Mouse (Mus musculus) heart, embryonic 15.5 days (tissue): ENCODE results near the gene Adprm. TPM values are rescaled to one million over a fixed set of nuclear protein-coding genes. Genes with fewer than 3 reads are reported as not detected.
"Not testable (repeated sequence)": the region's sequence is repeated elsewhere in the genome, so short reads cannot be mapped to it uniquely, and the experiment has no call there.

Experiments
- ATAC-seq: fragments of 200-750 bp; cut with Nextera tagmentation; replicated peaks from 2 replicates; pipeline ENCODE4 v1.8.0; 2017; ENCODE audit warnings: low read depth, moderate TSS enrichment; ENCODE audit not compliant: insufficient number of reproducible peaks, insufficient read depth, low FRiP score
- H3K27ac ChIP-seq: fragments of 300-500 bp; sonication (generic); 2 replicates; pipeline ENCODE4 v1.5.1; 2015; ENCODE audit warnings: mild to moderate bottlenecking, inconsistent platforms
- H3K27me3 ChIP-seq: fragments of 300-500 bp; sonication (generic); 2 replicates; pipeline ENCODE4 v1.6.1; 2015; ENCODE audit warnings: inconsistent platforms
- H3K36me3 ChIP-seq: fragments of 300-500 bp; sonication (generic); 2 replicates; pipeline ENCODE4 v1.6.1; 2015; ENCODE audit warnings: mild to moderate bottlenecking, inconsistent platforms
- H3K4me1 ChIP-seq: fragments of 300-500 bp; sonication (generic); replicated peaks from 2 replicates; pipeline ENCODE4 v1.6.1; 2015; ENCODE audit warnings: inconsistent platforms
- H3K4me2 ChIP-seq: fragments of 300-500 bp; sonication (generic); 2 replicates; pipeline ENCODE4 v1.6.1; 2015; ENCODE audit warnings: inconsistent platforms, mild to moderate bottlenecking, moderate library complexity
- H3K4me3 ChIP-seq: fragments of 300-500 bp; sonication (generic); 2 replicates; pipeline ENCODE4 v1.5.1; 2015; ENCODE audit warnings: mild to moderate bottlenecking, inconsistent platforms
- H3K9ac ChIP-seq: fragments of 300-500 bp; sonication (generic); 2 replicates; pipeline ENCODE4 v1.6.1; 2015; ENCODE audit warnings: mild to moderate bottlenecking, inconsistent platforms
- H3K9me3 ChIP-seq: fragments of 300-500 bp; sonication (generic); replicated peaks from 2 replicates; pipeline ENCODE4 v1.6.1; 2016; ENCODE audit warnings: inconsistent platforms
- WGBS: fragments of 180-500 bp; shearing (Covaris S2); methylation state at CpG from one replicate; pipeline ENCODE4 v1.1.7; 2015; ENCODE audit warnings: mixed read lengths; 5-methylcytosine and 5-hydroxymethylcytosine counted together
- polyA plus RNA-seq: library from polyadenylated mRNA; unstranded; fragments of >200 nt; fragmentation: Nextera tagmentation; extraction: Ambion mirVana; gene quantifications from 2 replicates; pipeline ENCODE4 v1.2.1, GENCODE M21; 2015

Gene Adprm
- 16.4 and 18.9 TPM in 2 replicates for polyA plus RNA-seq

DNA sequence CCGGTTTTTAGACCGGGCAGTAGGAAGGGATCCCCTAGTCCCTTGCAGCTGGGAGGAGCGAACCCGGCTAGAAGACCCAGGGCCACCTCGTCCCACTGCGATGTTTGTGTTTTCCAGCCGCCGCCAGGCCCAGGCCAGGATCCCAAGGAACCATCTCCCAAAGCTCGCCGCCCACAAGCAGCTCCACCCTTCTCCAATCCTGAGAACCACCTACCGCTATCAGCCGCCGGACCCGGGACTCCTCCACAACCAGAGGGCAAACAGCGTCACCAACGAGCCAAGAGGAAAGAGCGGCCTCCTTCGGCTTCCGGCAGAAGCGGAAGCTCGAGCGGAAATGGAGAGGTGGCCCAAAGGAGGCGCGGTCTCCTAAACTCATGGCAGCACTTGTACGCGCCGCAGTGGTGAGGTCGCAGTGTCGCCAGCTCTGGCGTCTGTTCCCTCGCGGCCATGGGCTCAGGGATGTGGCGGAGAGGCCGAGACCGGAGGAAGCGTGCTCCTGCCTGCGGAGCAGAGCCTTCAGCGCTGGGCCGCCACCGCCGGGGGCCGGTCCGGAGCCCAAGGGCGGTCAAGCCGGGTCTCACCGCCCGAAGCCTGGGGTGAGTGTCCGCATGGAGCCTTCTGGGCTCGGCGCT, at the start of gene Adprm, which contains the start of gene Sco1:
Gene Adprm (minus strand): TSS at position 274 of the 632 bp plus-strand sequence.
Gene Sco1 (plus strand): TSS at position 350 of the 632 bp plus-strand sequence.
- Histone ChIP-seq H3K4me3 (peak within 1 kb of the TSS; percentile 100), H3K4me1 (peaks cover 14% of the 10 kb centered on the region), H3K36me3 (peaks cover 26% of the 10 kb centered on the region), H3K27me3 (no peaks in the 10 kb centered on the region), H3K4me2 (peak within 1 kb of the TSS; percentile 66), H3K27ac (peak within 1 kb of the TSS; percentile 92), H3K9ac (peak within 1 kb of the TSS; percentile 87), H3K9me3 (no peaks in the 10 kb centered on the region)
- ATAC-seq, result peak; percentile 93
- WGBS, result under 1% methylated on average over 50 of the region's 50 CpGs

GRCm38 (mm10) chr11:67101713-67102112, 49.3 kb upstream of the Adprm start:
- Histone ChIP-seq H3K9me3 (no peaks in the 10 kb centered on the region), H3K9ac (no peak overlapping the region), H3K4me1 (peaks cover 13% of the 10 kb centered on the region), H3K27ac (no peak overlapping the region), H3K27me3 (peaks cover 17% of the 10 kb centered on the region), H3K4me2 (no peak overlapping the region), H3K4me3 (no peak overlapping the region), H3K36me3 (no peaks in the 10 kb centered on the region)
- 21% methylated on average over 8 of the region's 8 CpGs for WGBS
- ATAC-seq, result no peak

GRCm38 (mm10) chr11:67100169-67100568, 47.8 kb upstream of the Adprm start:
- Histone ChIP-seq H3K27me3 (peaks cover 22% of the 10 kb centered on the region), H3K36me3 (no peaks in the 10 kb centered on the region), H3K4me1 (0 out of 2 replicates have a peak, but pooled peaks cover 7% of the 10 kb centered on the region), H3K4me3 (no peak overlapping the region), H3K4me2 (no peak overlapping the region), H3K27ac (no peak overlapping the region), H3K9ac (no peak overlapping the region), H3K9me3 (no peaks in the 10 kb centered on the region)
- WGBS, result 26% methylated on average over 6 of the region's 6 CpGs
- no peak for ATAC-seq

GRCm38 (mm10) chr11:67099241-67099640, 46.8 kb upstream of the Adprm start:
- Histone ChIP-seq H3K9ac (no peak overlapping the region), H3K27ac (no peak overlapping the region), H3K4me1 (no peaks in the 10 kb centered on the region), H3K27me3 (peaks cover 28% of the 10 kb centered on the region), H3K4me3 (no peak overlapping the region), H3K36me3 (no peaks in the 10 kb centered on the region), H3K9me3 (no peaks in the 10 kb centered on the region), H3K4me2 (no peak overlapping the region)
- no peak for ATAC-seq
- WGBS, result 92% methylated on average over 16 of the region's 16 CpGs

- Histone ChIP-seq H3K27me3 (peaks cover 36% of the 10 kb centered on the region), H3K9ac (no peak overlapping the region), H3K4me1 (no peaks in the 10 kb centered on the region), H3K36me3 (no peaks in the 10 kb centered on the region), H3K9me3 (no peaks in the 10 kb centered on the region), H3K27ac (no peak overlapping the region), H3K4me2 (no peak overlapping the region), H3K4me3 (no peak overlapping the region)
- no peak for ATAC-seq
- WGBS, result 73% methylated on average over 11 of the region's 11 CpGs
Observed at GRCm38 (mm10) chr11:67098427-67098826, 46.0 kb upstream of the Adprm start.

DNA sequence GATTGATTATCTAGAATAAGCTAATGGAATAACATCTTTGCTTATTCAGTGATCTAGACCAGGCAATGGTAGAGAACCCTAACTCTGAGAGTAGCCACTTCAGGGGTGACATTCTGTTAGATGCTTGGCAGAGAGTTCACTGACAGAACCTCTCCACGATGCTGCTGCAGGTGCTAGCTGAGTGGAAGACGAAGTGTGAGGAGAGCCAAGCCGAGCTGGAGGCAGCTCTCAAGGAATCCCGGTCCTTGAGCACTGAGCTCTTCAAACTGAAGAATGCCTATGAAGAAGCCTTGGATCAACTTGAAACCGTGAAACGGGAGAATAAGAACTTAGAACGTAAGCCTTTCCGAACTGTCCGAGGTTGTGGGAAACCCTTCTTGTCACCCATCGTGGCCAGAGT, 45.3 kb upstream of the Adprm start:
- Histone ChIP-seq H3K36me3 (no peaks in the 10 kb centered on the region), H3K4me3 (no peak overlapping the region), H3K4me2 (no peak overlapping the region), H3K27me3 (peaks cover 40% of the 10 kb centered on the region), H3K27ac (no peak overlapping the region), H3K9me3 (no peaks in the 10 kb centered on the region), H3K9ac (no peak overlapping the region), H3K4me1 (no peaks in the 10 kb centered on the region)
- ATAC-seq, result no peak
- WGBS, result 85% methylated on average over 10 of the region's 10 CpGs

DNA sequence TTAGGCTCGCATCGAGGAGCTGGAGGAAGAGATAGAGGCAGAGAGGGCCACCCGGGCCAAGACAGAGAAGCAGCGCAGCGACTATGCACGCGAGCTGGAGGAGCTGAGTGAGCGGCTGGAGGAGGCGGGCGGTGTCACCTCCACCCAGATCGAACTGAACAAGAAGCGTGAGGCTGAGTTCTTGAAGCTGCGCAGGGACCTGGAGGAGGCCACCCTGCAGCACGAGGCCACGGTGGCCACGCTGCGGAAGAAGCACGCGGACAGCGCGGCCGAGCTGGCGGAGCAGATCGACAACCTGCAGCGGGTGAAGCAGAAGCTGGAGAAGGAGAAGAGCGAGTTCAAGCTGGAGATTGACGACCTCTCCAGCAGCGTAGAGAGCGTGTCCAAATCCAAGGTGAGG, 42.1 kb upstream of the Adprm start:
- H3K27ac ChIP-seq, result no peak overlapping the region
- 56% methylated on average over 29 of the region's 29 CpGs for whole genome bisulfite sequencing
- H3K4me2 ChIP-seq, result no peak overlapping the region
- no peaks in the 10 kb centered on the region for H3K9me3 ChIP-seq
- H3K27me3 ChIP-seq, result peaks cover 38% of the 10 kb centered on the region
- H3K4me1 ChIP-seq, result no peaks in the 10 kb centered on the region
- H3K36me3 ChIP-seq, result no peaks in the 10 kb centered on the region
- H3K4me3 ChIP-seq, result no peak overlapping the region
- H3K9ac ChIP-seq, result no peak overlapping the region
- no peak for ATAC-seq

GRCm38 (mm10) chr11:67093652-67094051, 41.3 kb upstream of the Adprm start:
- Histone ChIP-seq H3K4me3 (no peak overlapping the region), H3K27me3 (peaks cover 37% of the 10 kb centered on the region), H3K4me1 (no peaks in the 10 kb centered on the region), H3K27ac (no peak overlapping the region), H3K36me3 (no peaks in the 10 kb centered on the region), H3K9me3 (no peaks in the 10 kb centered on the region), H3K9ac (no peak overlapping the region), H3K4me2 (no peak overlapping the region)
- 88% methylated on average over 5 of the region's 5 CpGs for WGBS
- no peak for ATAC-seq

GRCm38 (mm10) chr11:67093201-67093600, 40.8 kb upstream of the Adprm start:
- Histone ChIP-seq H3K27me3 (peaks cover 34% of the 10 kb centered on the region), H3K4me2 (no peak overlapping the region), H3K4me3 (no peak overlapping the region), H3K9ac (no peak overlapping the region), H3K9me3 (no peaks in the 10 kb centered on the region), H3K27ac (no peak overlapping the region), H3K36me3 (no peaks in the 10 kb centered on the region), H3K4me1 (no peaks in the 10 kb centered on the region)
- no peak for ATAC-seq
- WGBS, result 74% methylated on average over 9 of the region's 9 CpGs

DNA sequence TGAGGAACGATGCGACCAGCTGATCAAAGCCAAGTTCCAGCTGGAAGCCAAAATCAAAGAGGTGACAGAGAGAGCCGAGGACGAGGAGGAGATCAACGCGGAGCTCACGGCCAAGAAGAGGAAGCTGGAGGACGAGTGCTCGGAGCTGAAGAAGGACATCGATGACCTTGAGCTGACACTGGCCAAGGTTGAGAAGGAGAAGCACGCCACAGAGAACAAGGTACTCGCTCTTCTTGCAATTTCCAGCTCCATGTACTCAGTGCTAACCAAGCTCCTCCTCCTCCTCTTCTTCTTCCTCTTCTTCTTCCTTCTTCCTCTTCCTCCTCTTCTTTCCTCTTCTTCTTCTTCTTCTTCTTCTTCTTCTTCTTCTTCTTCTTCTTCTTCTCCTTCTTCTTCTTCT, 40.0 kb upstream of the Adprm start:
- H3K27ac ChIP-seq, result not testable (repeated sequence)

GRCm38 (mm10) chr11:67087225-67087624, 34.8 kb upstream of the Adprm start:
- H3K4me2 ChIP-seq, result no peak overlapping the region
- H3K27me3 ChIP-seq, result peaks cover 42% of the 10 kb centered on the region
- no peaks in the 10 kb centered on the region; the same call in 1 of the 2 replicates for H3K4me1 ChIP-seq
- no peak overlapping the region for H3K4me3 ChIP-seq
- no peak overlapping the region for H3K9ac ChIP-seq
- ATAC-seq, result no peak
- no peak overlapping the region for H3K27ac ChIP-seq
- 78% methylated on average over 12 of the region's 12 CpGs for WGBS
- no peaks in the 10 kb centered on the region for H3K36me3 ChIP-seq
- H3K9me3 ChIP-seq, result no peaks in the 10 kb centered on the region

More for the DNA sequence above, 40.0 kb upstream of the Adprm start:
- H3K36me3 ChIP-seq, H3K4me1 ChIP-seq, ATAC-seq, H3K4me2 ChIP-seq, H3K9ac ChIP-seq, H3K4me3 ChIP-seq, H3K9me3 ChIP-seq: not testable (repeated sequence)
- H3K27me3 ChIP-seq, result peaks cover 34% of the 10 kb centered on the region
- WGBS, result 84% methylated on average over 12 of the region's 12 CpGs
